Mouse (Mus musculus) midbrain, embryonic 12.5 days (tissue): Measurements from ENCODE around the gene Shank2. TPM values are rescaled to one million over a fixed set of nuclear protein-coding genes. Genes with fewer than 3 reads are reported as not detected.

Experiments
- ATAC-seq: fragments of 200-750 bp; cut with Nextera tagmentation; 2 replicates; pipeline ENCODE4 v1.8.0; 2017; ENCODE audit warnings: low read depth, moderate TSS enrichment, moderate library complexity; ENCODE audit not compliant: low FRiP score
- H3K27ac ChIP-seq: fragments of 300-500 bp; sonication (generic); replicated peaks from 2 replicates; pipeline ENCODE4 v1.5.1; 2016; ENCODE audit warnings: mild to moderate bottlenecking
- H3K27me3 ChIP-seq: fragments of 300-500 bp; sonication (generic); 2 replicates; pipeline ENCODE4 v1.6.1; 2016; ENCODE audit warnings: mild to moderate bottlenecking
- H3K36me3 ChIP-seq: fragments of 300-500 bp; sonication (generic); 2 replicates; pipeline ENCODE4 v1.6.1; 2016
- H3K4me1 ChIP-seq: fragments of 300-500 bp; sonication (generic); 2 replicates; pipeline ENCODE4 v1.6.1; 2016
- H3K4me2 ChIP-seq: fragments of 300-500 bp; sonication (generic); replicated peaks from 2 replicates; pipeline ENCODE4 v1.6.1; 2016; ENCODE audit warnings: mild to moderate bottlenecking, moderate library complexity
- H3K4me3 ChIP-seq: fragments of 300-500 bp; sonication (generic); 2 replicates; pipeline ENCODE4 v1.5.1; 2016; ENCODE audit warnings: mild to moderate bottlenecking
- H3K9ac ChIP-seq: fragments of 300-500 bp; sonication (generic); replicated peaks from 2 replicates; pipeline ENCODE4 v1.6.1; 2016; ENCODE audit warnings: mild to moderate bottlenecking, moderate library complexity
- H3K9me3 ChIP-seq: fragments of 300-500 bp; sonication (generic); 2 replicates; pipeline ENCODE4 v1.6.1; 2016; ENCODE audit warnings: mild to moderate bottlenecking
- WGBS: fragments of 180-500 bp; shearing (Covaris S2); methylation state at CpG from one replicate; pipeline ENCODE4 v1.1.7; 2016; 5-methylcytosine and 5-hydroxymethylcytosine counted together
- polyA plus RNA-seq: library from polyadenylated mRNA; unstranded; fragments of >200 nt; fragmentation: Nextera tagmentation; extraction: Ambion mirVana; gene quantifications from 2 replicates; pipeline ENCODE4 v1.2.1, GENCODE M21; 2016

The Shank2 gene
- polyA plus RNA-seq, 1 experiment from 2014 or later, result 2.8 TPM

DNA sequence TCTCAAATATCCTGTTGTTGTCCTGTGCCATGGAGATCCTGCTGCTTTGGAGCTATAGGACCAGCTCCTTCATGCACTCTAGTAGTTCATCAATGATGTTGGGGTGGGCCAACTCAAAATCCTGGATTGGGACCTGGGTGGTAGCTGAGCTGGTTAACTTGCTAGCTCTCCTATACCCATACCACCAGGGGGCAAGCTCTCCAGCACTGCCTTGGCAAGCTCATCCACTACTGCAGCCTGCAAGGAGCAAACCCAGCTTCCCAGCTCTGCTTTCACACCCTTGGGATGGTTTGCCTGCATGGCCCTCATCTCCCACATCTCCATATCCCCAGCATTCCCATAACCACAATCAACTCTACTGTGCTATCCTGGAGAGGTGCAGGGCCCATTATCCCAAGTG is 10.6 kb upstream of the Shank2 start:
- no peaks in the 10 kb centered on the region for H3K36me3 ChIP-seq
- no peak overlapping the region for H3K27ac ChIP-seq
- 0 out of 2 replicates have a peak, but pooled peaks cover 2% of the 10 kb centered on the region for H3K27me3 ChIP-seq
- ATAC-seq, result no peak
- no peaks in the 10 kb centered on the region for H3K4me1 ChIP-seq
- no peak overlapping the region for H3K4me2 ChIP-seq
- no peak overlapping the region for H3K4me3 ChIP-seq
- H3K9ac ChIP-seq, result no peak overlapping the region
- H3K9me3 ChIP-seq, result no peaks in the 10 kb centered on the region

DNA sequence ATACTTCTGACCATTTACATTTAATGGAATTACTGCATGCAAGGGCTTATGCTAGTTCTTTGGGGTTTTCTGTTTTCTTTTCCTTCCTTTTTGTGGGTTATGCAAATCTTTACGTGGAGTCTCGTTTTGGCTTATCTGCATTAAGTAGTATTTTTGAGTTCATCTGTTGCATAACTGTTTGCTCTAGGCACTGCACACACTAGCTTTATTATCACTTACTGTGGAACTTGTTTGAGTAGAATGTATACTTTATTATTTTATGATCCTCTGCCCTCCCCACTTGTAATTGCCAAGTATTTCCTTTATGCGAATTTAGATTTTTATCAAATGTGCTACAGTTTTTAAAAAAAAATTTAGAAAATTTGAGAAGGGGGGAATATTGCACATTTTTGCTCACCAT is 2.7 kb upstream of the Shank2 start:
- no peaks in the 10 kb centered on the region for H3K4me1 ChIP-seq
- no peaks in the 10 kb centered on the region for H3K27me3 ChIP-seq
- H3K27ac ChIP-seq, result no peak overlapping the region
- H3K9ac ChIP-seq, result no peak overlapping the region
- no peaks in the 10 kb centered on the region for H3K36me3 ChIP-seq
- peaks cover 5% of the 10 kb centered on the region for H3K9me3 ChIP-seq
- 89% methylated on average over 3 of the region's 3 CpGs for WGBS
- H3K4me3 ChIP-seq, result no peak overlapping the region
- H3K4me2 ChIP-seq, result no peak overlapping the region
- no peak for ATAC-seq

DNA sequence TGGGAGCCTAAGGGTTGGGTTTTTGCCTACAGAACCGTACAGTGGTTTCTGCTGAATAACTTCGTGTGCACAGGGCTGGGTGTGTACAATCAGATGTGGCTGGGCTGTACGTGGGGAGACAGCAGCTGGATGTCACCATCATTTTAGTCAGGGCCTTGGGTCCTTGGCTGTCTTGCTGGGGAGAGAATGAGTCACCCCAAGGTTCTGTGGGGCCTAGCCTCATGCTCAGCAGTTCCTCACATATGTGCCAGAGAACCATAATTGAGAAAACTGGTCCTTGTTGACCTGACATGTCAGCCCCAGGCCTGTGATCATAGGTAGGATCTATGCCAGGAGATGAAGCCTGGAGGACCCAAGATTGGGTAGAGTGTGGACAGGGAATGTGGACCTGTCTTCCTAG is 1.7 kb downstream of the Shank2 start:
- no peak for ATAC-seq

DNA sequence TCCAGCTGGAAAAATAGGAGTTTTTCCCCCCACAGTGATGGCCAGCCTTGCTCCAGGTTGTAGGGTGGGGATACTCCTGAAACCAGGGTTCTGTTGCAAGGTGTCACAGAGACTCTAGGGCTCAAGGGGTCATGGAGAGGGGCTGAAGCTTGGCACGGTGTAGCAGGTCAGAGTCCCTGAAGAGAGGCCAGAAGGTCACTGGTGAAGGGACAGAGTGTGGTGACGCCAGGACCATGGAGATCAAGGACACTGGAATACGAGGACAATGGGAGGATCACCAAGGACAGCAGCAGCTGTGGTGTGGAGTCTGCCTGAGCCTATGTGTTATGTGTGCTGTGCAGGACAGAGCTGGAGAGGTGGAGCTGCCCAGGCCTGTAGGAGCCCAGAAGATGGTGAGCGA is 6.4 kb downstream of the Shank2 start:
- Histone ChIP-seq H3K4me3 (no peak overlapping the region), H3K9me3 (no peaks in the 10 kb centered on the region), H3K9ac (no peak overlapping the region), H3K36me3 (no peaks in the 10 kb centered on the region), H3K4me1 (no peaks in the 10 kb centered on the region), H3K27ac (no peak overlapping the region), H3K27me3 (no peaks in the 10 kb centered on the region), H3K4me2 (no peak overlapping the region)
- no peak for ATAC-seq
- WGBS, result 70% methylated on average over 4 of the region's 4 CpGs

More for the DNA sequence above, 1.7 kb downstream of the Shank2 start:
- H3K9ac ChIP-seq, result no peak overlapping the region
- no peak overlapping the region for H3K4me3 ChIP-seq
- no peak overlapping the region for H3K27ac ChIP-seq
- WGBS, result 83% methylated on average over 3 of the region's 3 CpGs
- no peaks in the 10 kb centered on the region for H3K4me1 ChIP-seq
- no peak overlapping the region for H3K4me2 ChIP-seq
- no peaks in the 10 kb centered on the region for H3K36me3 ChIP-seq
- no peaks in the 10 kb centered on the region for H3K9me3 ChIP-seq
- H3K27me3 ChIP-seq, result no peaks in the 10 kb centered on the region

DNA sequence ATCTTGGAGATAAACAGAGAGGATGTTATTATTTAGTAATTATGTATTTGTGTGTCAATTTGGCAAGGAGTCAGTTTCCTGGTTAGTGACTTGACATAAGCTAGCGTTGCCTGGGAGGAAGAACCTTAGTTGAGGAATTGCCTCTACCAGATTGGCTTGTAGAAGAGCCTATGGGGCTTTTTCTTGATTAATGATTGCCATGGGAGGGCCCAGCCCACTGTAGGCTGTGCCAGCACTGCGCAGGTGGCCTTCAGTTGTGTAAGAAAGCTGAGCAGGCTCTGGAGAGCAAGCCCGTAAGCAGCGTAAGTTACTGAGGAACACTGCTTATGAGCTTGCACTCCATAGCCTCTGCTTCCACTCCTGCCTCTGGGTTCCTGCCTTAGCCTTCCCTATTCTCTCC is 7.3 kb downstream of the Shank2 start:
- no peak overlapping the region for H3K27ac ChIP-seq
- H3K4me2 ChIP-seq, result no peak overlapping the region
- H3K4me1 ChIP-seq, result no peaks in the 10 kb centered on the region
- H3K4me3 ChIP-seq, result no peak overlapping the region
- H3K27me3 ChIP-seq, result no peaks in the 10 kb centered on the region
- no peaks in the 10 kb centered on the region for H3K36me3 ChIP-seq
- no peak for ATAC-seq
- H3K9ac ChIP-seq, result no peak overlapping the region
- WGBS, result 95% methylated on average over 4 of the region's 4 CpGs
- no peaks in the 10 kb centered on the region for H3K9me3 ChIP-seq

DNA sequence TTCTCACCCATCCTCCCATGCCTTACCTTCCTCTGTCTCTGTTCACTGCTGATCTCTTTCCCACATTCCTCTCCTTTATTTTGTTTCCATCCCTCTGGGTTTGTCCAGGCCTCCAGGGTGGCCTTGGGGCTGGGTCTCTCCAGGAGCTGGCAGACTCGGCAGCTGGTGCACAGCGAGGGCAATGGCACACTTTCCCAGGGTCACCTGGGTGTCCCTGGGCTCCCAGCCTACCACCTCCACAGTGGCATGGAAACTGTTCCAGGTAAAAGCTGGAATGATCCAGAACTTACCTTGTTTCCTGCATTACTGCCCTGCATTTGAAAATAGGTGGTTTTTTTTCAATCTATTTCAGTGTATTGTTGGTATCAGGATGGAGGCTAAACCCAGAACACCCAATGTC is 12.8 kb downstream of the Shank2 start:
- Histone ChIP-seq H3K9me3 (no peaks in the 10 kb centered on the region), H3K27ac (no peak overlapping the region), H3K27me3 (no peaks in the 10 kb centered on the region), H3K4me1 (no peaks in the 10 kb centered on the region), H3K9ac (no peak overlapping the region), H3K36me3 (no peaks in the 10 kb centered on the region), H3K4me3 (no peak overlapping the region), H3K4me2 (no peak overlapping the region)
- ATAC-seq, result no peak
- 71% methylated on average over 2 of the region's 2 CpGs for WGBS

DNA sequence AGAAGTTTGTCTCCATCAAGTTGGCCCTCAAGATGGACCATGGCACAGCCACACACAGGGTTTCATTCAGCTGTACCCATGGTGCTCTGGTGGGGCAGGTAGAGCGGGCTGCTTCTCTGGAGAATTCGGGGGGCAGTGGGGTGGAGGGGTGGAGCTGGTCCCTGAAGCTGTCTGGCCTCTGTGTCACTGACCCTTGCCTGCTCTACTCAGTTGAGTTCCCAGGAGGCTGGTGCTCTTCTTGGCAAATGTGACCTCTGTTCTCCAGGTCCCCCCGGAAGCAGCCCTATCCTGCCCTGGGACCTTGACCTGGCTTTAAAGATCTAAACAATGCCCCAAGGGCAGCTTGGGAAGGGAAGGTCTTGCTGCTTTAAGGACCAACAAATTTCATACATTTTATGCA is 20.1 kb downstream of the Shank2 start:
- 78% methylated on average over 3 of the region's 3 CpGs for WGBS
- Histone ChIP-seq H3K9me3 (no peaks in the 10 kb centered on the region), H3K27me3 (no peaks in the 10 kb centered on the region), H3K4me2 (no peak overlapping the region), H3K27ac (no peak overlapping the region), H3K4me1 (no peaks in the 10 kb centered on the region), H3K36me3 (no peaks in the 10 kb centered on the region), H3K9ac (no peak overlapping the region), H3K4me3 (no peak overlapping the region)
- no peak for ATAC-seq

DNA sequence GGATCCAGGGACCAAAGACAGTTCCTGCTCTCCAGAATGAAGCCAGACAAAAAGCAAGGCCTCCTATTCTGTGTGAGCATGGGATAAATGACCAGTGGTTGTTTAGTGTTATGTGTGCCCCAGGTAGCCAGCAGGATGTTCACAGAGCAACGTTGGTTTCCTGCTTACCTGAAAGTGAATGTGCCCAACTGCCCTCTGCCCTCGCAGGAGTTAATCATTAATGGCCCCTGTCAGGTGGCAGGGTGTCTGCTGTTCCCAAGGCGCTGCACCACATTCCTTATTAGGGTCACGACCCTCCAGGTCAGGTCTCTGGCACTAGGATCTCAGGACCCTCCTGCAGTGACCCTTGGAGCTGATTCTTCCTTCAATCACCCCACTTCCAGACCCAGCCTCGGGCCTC is 21.0 kb downstream of the Shank2 start:
- 68% methylated on average over 5 of the region's 5 CpGs for WGBS
- H3K36me3 ChIP-seq, result no peaks in the 10 kb centered on the region

DNA sequence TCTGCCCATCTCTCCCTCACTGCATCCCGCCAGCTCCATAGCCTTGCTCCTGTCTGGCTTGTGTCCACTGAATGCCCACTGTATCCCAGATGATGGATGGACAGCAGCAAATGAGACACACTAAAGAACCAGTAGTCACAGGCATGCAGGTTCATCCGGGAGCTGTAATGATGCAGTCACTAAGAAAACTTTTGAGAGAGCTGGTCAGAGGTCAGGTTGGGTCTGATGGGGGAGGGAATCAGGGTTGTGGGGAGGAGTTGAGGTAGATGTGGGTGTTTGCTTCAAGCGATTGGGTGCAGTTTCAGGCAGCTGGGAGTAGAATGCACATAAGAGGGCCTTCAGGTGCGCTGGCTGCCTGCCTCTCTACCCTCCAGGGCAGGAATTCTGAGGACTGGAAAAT is 21.8 kb downstream of the Shank2 start:
- no peak overlapping the region for H3K4me2 ChIP-seq
- no peak overlapping the region for H3K27ac ChIP-seq
- WGBS, result 84% methylated on average over 4 of the region's 4 CpGs
- H3K9me3 ChIP-seq, result no peaks in the 10 kb centered on the region
- no peaks in the 10 kb centered on the region for H3K27me3 ChIP-seq
- H3K36me3 ChIP-seq, result no peaks in the 10 kb centered on the region
- no peak for ATAC-seq
- no peak overlapping the region for H3K9ac ChIP-seq
- no peak overlapping the region for H3K4me3 ChIP-seq
- H3K4me1 ChIP-seq, result no peaks in the 10 kb centered on the region

More for the DNA sequence above, 21.0 kb downstream of the Shank2 start:
- no peak for ATAC-seq
- H3K9me3 ChIP-seq, result no peaks in the 10 kb centered on the region
- H3K9ac ChIP-seq, result no peak overlapping the region
- H3K4me2 ChIP-seq, result no peak overlapping the region
- no peaks in the 10 kb centered on the region for H3K27me3 ChIP-seq
- no peak overlapping the region for H3K27ac ChIP-seq
- H3K4me1 ChIP-seq, result no peaks in the 10 kb centered on the region
- H3K4me3 ChIP-seq, result no peak overlapping the region

DNA sequence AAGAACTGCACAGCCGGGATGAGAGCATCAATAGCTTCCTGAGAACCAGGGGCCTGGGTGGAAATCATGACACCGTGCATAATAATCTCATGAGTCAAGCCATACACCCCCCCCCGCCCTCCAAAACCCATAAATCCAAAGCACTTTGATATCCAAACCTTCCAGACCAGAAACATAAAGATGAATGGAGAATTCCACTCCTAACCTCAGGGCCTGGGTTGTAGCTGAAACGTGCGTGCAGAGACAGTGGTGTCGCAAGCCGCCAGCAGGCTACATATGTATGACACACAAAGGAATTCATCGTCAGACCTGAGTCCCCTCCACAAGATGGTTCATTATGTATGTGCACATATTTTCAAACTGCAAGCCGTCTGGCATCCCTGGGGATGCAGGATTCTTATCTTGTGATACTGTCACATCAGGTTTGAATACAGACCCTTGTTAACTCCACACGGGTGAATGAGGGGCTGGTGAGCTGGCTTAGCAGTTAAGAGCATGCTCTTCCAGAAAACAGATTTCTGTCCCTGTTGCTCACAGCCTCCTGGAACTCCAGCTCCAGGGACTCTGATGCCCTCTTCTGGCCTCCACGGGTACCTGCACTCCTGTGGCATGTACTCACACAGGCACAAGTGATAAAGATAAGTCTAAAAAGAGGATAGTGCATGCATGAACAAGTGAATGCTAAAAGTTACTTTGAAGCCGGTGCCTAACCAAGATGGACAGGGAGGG is 24.5 kb downstream of the Shank2 start:
- H3K9ac ChIP-seq, result no peak overlapping the region
- no peak overlapping the region for H3K4me2 ChIP-seq
- no peaks in the 10 kb centered on the region for H3K36me3 ChIP-seq
- H3K27ac ChIP-seq, result no peak overlapping the region
- no peak overlapping the region for H3K4me3 ChIP-seq
- no peaks in the 10 kb centered on the region for H3K4me1 ChIP-seq
- 86% methylated on average over 12 of the region's 12 CpGs for WGBS
- no peaks in the 10 kb centered on the region for H3K9me3 ChIP-seq
- ATAC-seq, result no peak
- no peaks in the 10 kb centered on the region for H3K27me3 ChIP-seq

DNA sequence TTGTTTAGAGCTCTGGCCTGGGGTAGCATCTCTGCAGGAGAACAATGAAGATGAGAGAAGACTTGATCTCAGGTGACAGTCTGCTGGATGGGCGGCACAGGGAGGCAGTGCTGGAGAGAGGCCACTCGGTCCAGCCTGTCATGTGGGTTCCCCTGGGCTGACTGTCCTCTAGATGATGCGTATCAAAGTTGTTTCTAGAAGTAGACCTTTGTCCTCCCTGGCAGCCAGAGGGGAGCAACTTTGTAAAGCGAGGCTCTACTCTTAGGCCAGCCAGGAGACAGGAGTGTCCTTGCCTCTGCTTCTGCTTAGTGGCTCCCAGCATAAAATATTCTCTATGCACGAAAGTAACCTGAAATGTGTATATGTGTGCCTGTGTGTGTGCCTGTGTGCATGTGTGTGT is 27.5 kb downstream of the Shank2 start:
- Histone ChIP-seq H3K4me3 (no peak overlapping the region), H3K9me3 (no peaks in the 10 kb centered on the region), H3K4me1 (no peaks in the 10 kb centered on the region), H3K9ac (no peak overlapping the region), H3K4me2 (no peak overlapping the region), H3K27me3 (no peaks in the 10 kb centered on the region), H3K27ac (no peak overlapping the region), H3K36me3 (no peaks in the 10 kb centered on the region)
- no peak for ATAC-seq
- WGBS, result 54% methylated on average over 5 of the region's 5 CpGs

DNA sequence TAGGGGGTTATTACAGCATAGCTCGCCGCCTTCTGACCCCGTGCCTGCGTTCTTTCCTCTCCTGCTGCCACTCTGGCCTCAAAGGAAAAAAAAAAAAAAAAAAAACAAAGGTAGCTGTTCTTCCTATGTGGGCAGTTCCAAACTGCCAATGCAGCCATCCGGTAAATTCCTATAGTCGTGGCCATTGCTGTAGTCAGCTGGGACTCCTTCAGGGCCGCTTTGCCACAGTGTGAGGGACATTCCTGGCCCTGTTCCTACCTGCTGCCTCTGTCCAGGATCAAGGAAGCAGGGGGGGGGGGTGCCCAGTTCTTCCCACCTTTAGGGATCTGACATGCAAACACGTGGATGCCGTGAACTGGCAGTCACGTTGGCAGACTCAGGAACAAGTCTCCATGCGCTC is 29.1 kb downstream of the Shank2 start:
- no peak overlapping the region for H3K4me3 ChIP-seq
- H3K9me3 ChIP-seq, result no peaks in the 10 kb centered on the region
- H3K4me1 ChIP-seq, result no peaks in the 10 kb centered on the region
- 71% methylated on average over 11 of the region's 11 CpGs for WGBS
- no peak for ATAC-seq
- no peak overlapping the region for H3K27ac ChIP-seq
- H3K27me3 ChIP-seq, result no peaks in the 10 kb centered on the region
- H3K9ac ChIP-seq, result no peak overlapping the region
- no peak overlapping the region for H3K4me2 ChIP-seq
- H3K36me3 ChIP-seq, result no peaks in the 10 kb centered on the region

DNA sequence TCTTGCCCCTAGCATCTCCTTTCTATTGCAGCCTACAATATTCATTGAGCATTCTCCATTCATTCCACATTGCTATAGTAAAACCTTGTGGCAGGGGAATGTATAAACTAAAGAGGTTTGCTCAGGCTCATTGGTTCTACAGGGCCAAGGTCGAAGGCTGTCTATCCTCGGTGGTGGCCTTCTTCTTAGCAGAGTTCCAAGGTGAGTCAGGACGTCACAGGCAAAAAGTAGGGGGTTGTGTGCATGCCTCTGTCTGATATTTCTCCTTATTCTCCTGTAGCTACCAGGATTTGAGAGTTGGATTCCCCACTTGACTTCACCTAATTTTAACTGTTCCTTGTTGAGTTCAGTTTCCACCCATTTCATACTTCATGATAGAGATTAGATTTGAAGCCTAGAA is 29.9 kb downstream of the Shank2 start:
- no peak overlapping the region for H3K9ac ChIP-seq
- no peaks in the 10 kb centered on the region for H3K36me3 ChIP-seq
- no peaks in the 10 kb centered on the region for H3K9me3 ChIP-seq
- no peak overlapping the region for H3K4me3 ChIP-seq
- H3K4me1 ChIP-seq, result no peaks in the 10 kb centered on the region
- H3K4me2 ChIP-seq, result no peak overlapping the region
- H3K27ac ChIP-seq, result no peak overlapping the region
- 79% methylated on average over 3 of the region's 3 CpGs for WGBS
- H3K27me3 ChIP-seq, result no peaks in the 10 kb centered on the region
- ATAC-seq, result no peak
